Comparison of ENCODE assay signal across 11 mouse cellular contexts in genomic region chr10:61624771-61625170, GRCm38 (mm10). TPM values are rescaled to one million over a fixed set of nuclear protein-coding genes. Genes with fewer than 3 reads are reported as not detected.
DNase-seq lines count a peak whose midpoint lies in the region; ATAC-seq lines count a peak whose summit lies in the region.
"Had no signal": no experiment of that assay in that cellular context is flagged by ENCODE, and none has a peak within 500 bp of the region (broad histone marks: within the 10 kb centered on the region; RNA-seq: fewer than 3 reads in every experiment).

No protein-coding gene starts in this region.

- no peak overlapping the region for H3K4me3 ChIP-seq in heart, embryonic 12.5 days
- peak overlapping the region; percentile 58 for H3K4me3 ChIP-seq in midbrain, embryonic 10.5 days
- no peak overlapping the region for H3K4me3 ChIP-seq in midbrain, embryonic 11.5 days (ENCODE audit: low read depth, low read length)
- H3K4me3 ChIP-seq in hindbrain, embryonic 15.5 days: peak overlapping the region; percentile 39
- H3K4me3 ChIP-seq in neural tube, embryonic 14.5 days (ENCODE audit: low read depth, low read length): no peak overlapping the region

- intact Hi-C loops in heart, postnatal 36 days (cut with DNase I): no loop called here

- WGBS in heart, embryonic 12.5 days: 35% methylated on average over 5 of the region's 5 CpGs
- 34% methylated on average over 5 of the region's 5 CpGs for WGBS in midbrain, embryonic 10.5 days
- 32% methylated on average over 5 of the region's 5 CpGs for WGBS in midbrain, embryonic 11.5 days
- WGBS in hindbrain, embryonic 15.5 days: 25% methylated on average over 4 of the region's 5 CpGs
- WGBS in neural tube, embryonic 14.5 days: 25% methylated on average over 5 of the region's 5 CpGs

- H3K27ac ChIP-seq in heart, embryonic 12.5 days (ENCODE audit: poor library complexity, severe bottlenecking): no peak overlapping the region
- H3K27ac ChIP-seq in midbrain, embryonic 10.5 days (replicated peaks): no peak overlapping the region
- no peak overlapping the region for H3K27ac ChIP-seq in midbrain, embryonic 11.5 days (ENCODE audit: low read depth, low read length)
- no peak overlapping the region for H3K27ac ChIP-seq in hindbrain, embryonic 15.5 days (replicated peaks)
- H3K27ac ChIP-seq in neural tube, embryonic 14.5 days (ENCODE audit: low read depth, low read length): no peak overlapping the region

- H3K4me2 ChIP-seq in heart, embryonic 12.5 days: peak overlapping the region; percentile 78; the same call in 1 of the 2 replicates
- H3K4me2 ChIP-seq in midbrain, embryonic 11.5 days: no peak overlapping the region; the same call in 1 of the 2 replicates
- peak overlapping the region; percentile 72 for H3K4me2 ChIP-seq in hindbrain, embryonic 15.5 days
- H3K4me2 ChIP-seq in neural tube, embryonic 14.5 days (ENCODE audit: low read depth, low read length): peak overlapping the region; percentile 76; the same call in 1 of the 2 replicates

- DNase-seq in heart, postnatal 36 days: no peak
- DNase-seq in midbrain, embryonic 10.5 days (ENCODE audit: low spot score): no peak
- no peak for DNase-seq in midbrain, embryonic 11.5 days (ENCODE audit: low spot score, missing footprints)
- no peak for DNase-seq in Muller cell, postnatal 12 days (ENCODE audit: inconsistent ontology term)
- no peak for DNase-seq in urinary bladder, postnatal 10 days (ENCODE audit: low spot score)
- DNase-seq: cerebellum, adult 9-10 months; kidney, adult 18-20 months; liver, postnatal 0 days had no signal

- H3K9ac ChIP-seq in heart, embryonic 12.5 days: no peak overlapping the region
- H3K9ac ChIP-seq in midbrain, embryonic 11.5 days (ENCODE audit: low read length): no peak overlapping the region
- no peak overlapping the region for H3K9ac ChIP-seq in hindbrain, embryonic 15.5 days
- H3K9ac ChIP-seq in neural tube, embryonic 14.5 days (replicated peaks; ENCODE audit: low read depth, low read length): no peak overlapping the region
- H3K9ac ChIP-seq: liver, postnatal 0 days had no signal

- peaks cover 30% of the 10 kb centered on the region for H3K4me1 ChIP-seq in heart, embryonic 12.5 days (replicated peaks)
- peaks cover 24% of the 10 kb centered on the region for H3K4me1 ChIP-seq in midbrain, embryonic 10.5 days
- peaks cover 4% of the 10 kb centered on the region; the same call in 1 of the 2 replicates for H3K4me1 ChIP-seq in midbrain, embryonic 11.5 days (ENCODE audit: control insufficient read depth, insufficient read depth, low read length)
- peaks cover 11% of the 10 kb centered on the region for H3K4me1 ChIP-seq in hindbrain, embryonic 15.5 days (replicated peaks)
- peaks cover 4% of the 10 kb centered on the region; the same call in 1 of the 2 replicates for H3K4me1 ChIP-seq in neural tube, embryonic 14.5 days (ENCODE audit: control insufficient read depth, insufficient read depth, low read length)

- ATAC-seq in heart, embryonic 12.5 days (ENCODE audit: insufficient number of reproducible peaks, low FRiP score): no peak
- no peak for ATAC-seq in midbrain, embryonic 11.5 days (ENCODE audit: low FRiP score)
- no peak for ATAC-seq in hindbrain, embryonic 15.5 days (ENCODE audit: low FRiP score, low read depth)
- no peak for ATAC-seq in neural tube, embryonic 14.5 days (ENCODE audit: low read depth)

- no peaks in the 10 kb centered on the region for H3K9me3 ChIP-seq in heart, embryonic 12.5 days (replicated peaks)
- H3K9me3 ChIP-seq in midbrain, embryonic 10.5 days (replicated peaks): no peaks in the 10 kb centered on the region
- H3K9me3 ChIP-seq in midbrain, embryonic 11.5 days (ENCODE audit: control insufficient read depth, low read length): no peaks in the 10 kb centered on the region
- H3K9me3 ChIP-seq in hindbrain, embryonic 15.5 days: no peaks in the 10 kb centered on the region
- no peaks in the 10 kb centered on the region for H3K9me3 ChIP-seq in neural tube, embryonic 14.5 days (ENCODE audit: control insufficient read depth, low read length)

- no peaks in the 10 kb centered on the region for H3K36me3 ChIP-seq in heart, embryonic 12.5 days
- H3K36me3 ChIP-seq in midbrain, embryonic 10.5 days: no peaks in the 10 kb centered on the region
- no peaks in the 10 kb centered on the region for H3K36me3 ChIP-seq in midbrain, embryonic 11.5 days (ENCODE audit: control insufficient read depth, insufficient read depth, low read length)
- H3K36me3 ChIP-seq in hindbrain, embryonic 15.5 days: no peaks in the 10 kb centered on the region
- no peaks in the 10 kb centered on the region for H3K36me3 ChIP-seq in neural tube, embryonic 14.5 days (ENCODE audit: control insufficient read depth, insufficient read depth, low read length)

- peaks cover 18% of the 10 kb centered on the region for H3K27me3 ChIP-seq in heart, embryonic 12.5 days (replicated peaks)
- peaks cover 51% of the 10 kb centered on the region for H3K27me3 ChIP-seq in midbrain, embryonic 10.5 days (ENCODE audit: low read depth, poor library complexity, severe bottlenecking)
- H3K27me3 ChIP-seq in midbrain, embryonic 11.5 days (ENCODE audit: control insufficient read depth, insufficient read depth, low read length): peaks cover 19% of the 10 kb centered on the region
- peaks cover 13% of the 10 kb centered on the region; the same call in 1 of the 2 replicates for H3K27me3 ChIP-seq in hindbrain, embryonic 15.5 days
- peaks cover 3% of the 10 kb centered on the region; the same call in 1 of the 2 replicates for H3K27me3 ChIP-seq in neural tube, embryonic 14.5 days (ENCODE audit: control insufficient read depth, insufficient read depth, low read length)

RNA-seq across cellular contexts. Expression of gene Ppa1, which starts 23.6 kb away (rescaled TPM):
- 130 and 132 TPM in 2 replicates for polyA plus RNA-seq in heart, embryonic 12.5 days (2016; fragmentation: Nextera tagmentation; extraction: Ambion mirVana)
- total RNA-seq in heart, postnatal 36 days (2021): 10 to 100 TPM; 65.3 to 70.5 TPM
- 310 and 362 TPM in 2 replicates for polyA plus RNA-seq in midbrain, embryonic 10.5 days (2016; fragmentation: Nextera tagmentation; extraction: Ambion mirVana)
- 323 and 335 TPM in 2 replicates for polyA plus RNA-seq in midbrain, embryonic 11.5 days (2014; fragmentation: Nextera tagmentation; extraction: Ambion mirVana)
- polyA plus RNA-seq in hindbrain, embryonic 15.5 days (2015; fragmentation: Nextera tagmentation; extraction: Ambion mirVana): 204 and 212 TPM in 2 replicates
- polyA plus RNA-seq in neural tube, embryonic 14.5 days (2014; fragmentation: Nextera tagmentation; extraction: Ambion mirVana): 196 and 198 TPM in 2 replicates

RNA-seq across cellular contexts. Expression of gene Npffr1, which starts 29.5 kb away (rescaled TPM):
- 0.05 and 0.06 TPM in 2 replicates for polyA plus RNA-seq in heart, embryonic 12.5 days (2016; fragmentation: Nextera tagmentation; extraction: Ambion mirVana)
- total RNA-seq in heart, postnatal 36 days (2021): not detected
- polyA plus RNA-seq in midbrain, embryonic 10.5 days (2016; fragmentation: Nextera tagmentation; extraction: Ambion mirVana): 0.11 and 0.15 TPM in 2 replicates
- 0.06 TPM in 1 of 2 replicates, not detected in the other for polyA plus RNA-seq in midbrain, embryonic 11.5 days (2014; fragmentation: Nextera tagmentation; extraction: Ambion mirVana)
- polyA plus RNA-seq in hindbrain, embryonic 15.5 days (2015; fragmentation: Nextera tagmentation; extraction: Ambion mirVana): 1.1 and 1.4 TPM in 2 replicates
- polyA plus RNA-seq in neural tube, embryonic 14.5 days (2014; fragmentation: Nextera tagmentation; extraction: Ambion mirVana): 0.36 and 0.67 TPM in 2 replicates
- polyA plus RNA-seq: liver, postnatal 0 days had no signal

RNA-seq across cellular contexts. Expression of gene Sar1a, which starts 55.3 kb away (rescaled TPM):
- polyA plus RNA-seq in heart, embryonic 12.5 days (2016; fragmentation: Nextera tagmentation; extraction: Ambion mirVana): 172 and 179 TPM in 2 replicates
- 100 to 1,000 TPM; 164 to 177 TPM for total RNA-seq in heart, postnatal 36 days (2021)
- polyA plus RNA-seq in midbrain, embryonic 10.5 days (2016; fragmentation: Nextera tagmentation; extraction: Ambion mirVana): 232 and 244 TPM in 2 replicates
- 245 and 255 TPM in 2 replicates for polyA plus RNA-seq in midbrain, embryonic 11.5 days (2014; fragmentation: Nextera tagmentation; extraction: Ambion mirVana)
- polyA plus RNA-seq in hindbrain, embryonic 15.5 days (2015; fragmentation: Nextera tagmentation; extraction: Ambion mirVana): 190 and 193 TPM in 2 replicates
- polyA plus RNA-seq in neural tube, embryonic 14.5 days (2014; fragmentation: Nextera tagmentation; extraction: Ambion mirVana): 185 and 218 TPM in 2 replicates

Comparison
In these comparisons a context has a peak if more than half of its experiments do, and no peak if none do; other contexts are left out.
1. H3K4me3 ChIP-seq: peak in midbrain, embryonic 10.5 days (single experiment) and hindbrain, embryonic 15.5 days (single experiment); none in heart, embryonic 12.5 days (single experiment), midbrain, embryonic 11.5 days (single experiment) and neural tube, embryonic 14.5 days (single experiment).